Mouse (Mus musculus) hindbrain, postnatal 0 days (tissue): ENCODE results near the gene Gm2115. TPM values are rescaled to one million over a fixed set of nuclear protein-coding genes. Genes with fewer than 3 reads are reported as not detected.

Experiments
- ATAC-seq: fragments of 200-750 bp; cut with Nextera tagmentation; 2 replicates; pipeline ENCODE4 v1.8.0; 2017; ENCODE audit warnings: mild to moderate bottlenecking, moderate TSS enrichment, moderate library complexity
- DNase-seq: peaks from one replicate; pipeline ENCODE4 v3.0.0-alpha.2; 2015; ENCODE audit warnings: low spot score
- H3K27ac ChIP-seq: fragments of 300-500 bp; sonication (generic); 2 replicates; pipeline ENCODE4 v1.5.1; 2014; ENCODE audit warnings: mild to moderate bottlenecking
- H3K27me3 ChIP-seq: fragments of 300-500 bp; sonication (generic); 2 replicates; pipeline ENCODE4 v1.6.1; 2014; ENCODE audit warnings: low read length, mixed read lengths; ENCODE audit not compliant: insufficient read depth
- H3K36me3 ChIP-seq: fragments of 300-500 bp; sonication (generic); 2 replicates; pipeline ENCODE4 v1.6.1; 2014; ENCODE audit warnings: low read length, mixed read lengths; ENCODE audit not compliant: insufficient read depth
- H3K4me1 ChIP-seq: fragments of 300-500 bp; sonication (generic); 2 replicates; pipeline ENCODE4 v1.6.1; 2014; ENCODE audit warnings: antibody characterized with exemption, low read length, mixed read lengths; ENCODE audit not compliant: insufficient read depth
- H3K4me2 ChIP-seq: fragments of 300-500 bp; sonication (generic); 2 replicates; pipeline ENCODE4 v1.6.1; 2014; ENCODE audit warnings: low read depth, mild to moderate bottlenecking, low read length, moderate library complexity, mixed read lengths
- H3K4me3 ChIP-seq: fragments of 300-500 bp; sonication (generic); 2 replicates; pipeline ENCODE4 v1.5.1; 2014; ENCODE audit warnings: low read length
- H3K9ac ChIP-seq: fragments of 300-500 bp; sonication (generic); replicated peaks from 2 replicates; pipeline ENCODE4 v1.6.1; 2014; ENCODE audit warnings: mild to moderate bottlenecking, low read length, moderate library complexity, mixed read lengths
- H3K9me3 ChIP-seq: fragments of 300-500 bp; sonication (generic); 2 replicates; pipeline ENCODE4 v1.6.1; 2016; ENCODE audit warnings: low read length, mixed read lengths
- CTCF ChIP-seq: IDR thresholded peaks from 2 replicates; pipeline ENCODE4 v1.5.1; 2016; ENCODE audit warnings: antibody characterized with exemption, control low read depth, low read depth
- WGBS: fragments of 180-500 bp; shearing (Covaris S2); extraction: QIAGEN DNeasy Blood & Tissue Kit; methylation state at CpG from one replicate; pipeline ENCODE4 v1.1.7; 2014; 5-methylcytosine and 5-hydroxymethylcytosine counted together
- polyA plus RNA-seq: library from polyadenylated mRNA; unstranded; fragments of >200 nt; fragmentation: Nextera tagmentation; extraction: Ambion mirVana; gene quantifications from 2 replicates; pipeline ENCODE4 v1.2.1, GENCODE M21; 2015
- total RNA-seq: library from RNA; depleted of rRNA; stranded (reverse); fragments of >200 nt; gene quantifications from 2 replicates; pipeline ENCODE4 v1.2.3, GENCODE M21; 2014

Gm2115 gene
- total and polyA plus RNA-seq, 2 experiments from 2014 or later = 1.7 to 3.6 TPM

DNA sequence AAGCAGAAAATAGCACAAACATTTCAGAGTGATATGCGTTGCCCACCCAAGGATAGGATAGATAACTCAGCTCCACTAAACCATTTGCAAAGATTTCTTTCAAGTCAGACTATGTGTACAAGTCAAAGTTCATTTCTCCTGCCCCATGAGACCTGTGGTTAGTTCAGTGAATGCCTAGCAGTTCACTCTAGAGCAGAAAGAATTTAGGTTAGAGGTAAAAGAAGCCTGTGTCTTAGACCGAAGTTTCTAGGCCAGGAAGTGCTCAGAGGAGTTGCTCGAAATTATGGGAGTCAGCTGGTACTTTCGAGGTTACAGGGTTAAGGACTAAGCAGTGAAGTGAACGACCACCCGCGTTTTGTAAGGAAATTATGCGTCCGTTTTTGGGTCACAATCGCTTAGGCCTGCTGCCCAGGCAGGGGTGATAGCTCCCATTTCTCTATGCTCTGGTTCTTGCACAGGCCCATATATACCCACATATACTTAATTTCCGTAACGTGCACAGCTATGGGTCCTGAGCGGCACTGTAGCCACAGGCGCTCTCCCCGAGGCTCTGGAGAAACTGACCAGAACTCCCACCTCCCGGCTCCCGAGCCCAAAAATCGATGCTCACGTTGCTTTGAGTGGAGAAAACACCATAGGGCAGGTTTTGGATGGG, 76.4 kb downstream of the Gm2115 start:
- WGBS = 10% methylated on average over 19 of the region's 19 CpGs
- ATAC-seq = peak; percentile 50
- peak overlapping the region; percentile 81; the same call in 1 of the 2 replicates for H3K27ac ChIP-seq

DNA sequence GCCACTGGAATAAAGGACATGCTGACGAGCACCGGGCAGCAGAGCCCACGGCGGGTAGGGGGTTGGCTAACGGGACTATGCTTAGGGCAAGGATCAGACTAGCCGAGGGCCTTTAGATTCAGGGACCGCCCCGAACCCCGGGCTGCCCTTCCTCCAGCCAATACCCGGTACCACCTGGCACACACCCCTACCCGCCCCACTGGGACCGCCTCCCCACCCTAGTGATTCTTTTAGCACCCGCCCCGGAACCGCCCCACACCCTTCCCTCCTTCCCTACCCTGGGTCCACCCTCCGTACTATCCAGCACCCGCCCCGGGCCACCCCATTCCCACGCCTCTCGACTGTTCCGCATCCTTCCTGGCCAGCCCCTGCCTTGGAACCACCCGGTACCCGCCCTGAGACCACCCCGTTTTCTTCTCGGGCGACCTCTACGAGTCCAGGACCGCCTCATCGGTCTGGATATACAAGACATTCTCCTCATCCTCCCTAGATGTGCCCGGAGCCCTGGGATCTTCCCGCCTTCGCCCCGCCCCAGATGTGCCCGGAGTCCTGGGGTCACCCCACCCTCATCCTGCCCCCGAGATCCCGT, 77.0 kb downstream of the Gm2115 start:
- Histone ChIP-seq H3K27me3 (no peaks in the 10 kb centered on the region), H3K36me3 (no peaks in the 10 kb centered on the region), H3K4me3 (peak overlapping the region; percentile 57), H3K4me2 (peak overlapping the region; percentile 99), H3K9me3 (no peaks in the 10 kb centered on the region), H3K4me1 (no peaks in the 10 kb centered on the region), H3K27ac (peak overlapping the region; percentile 81), H3K9ac (peak overlapping the region; percentile 71)
- ATAC-seq (peak; percentile 87), DNase-seq (peak; percentile 50)
- TF ChIP-seq CTCF = no peak
- WGBS = under 1% methylated on average over 33 of the region's 36 CpGs

More for the DNA sequence above, 76.4 kb downstream of the Gm2115 start:
- Histone ChIP-seq H3K4me2 (peak overlapping the region; percentile 99), H3K9ac (peak overlapping the region; percentile 71), H3K36me3 (no peaks in the 10 kb centered on the region), H3K27me3 (no peaks in the 10 kb centered on the region), H3K4me1 (no peaks in the 10 kb centered on the region), H3K9me3 (no peaks in the 10 kb centered on the region), H3K4me3 (peak overlapping the region; percentile 57)
- no peak for TF ChIP-seq CTCF
- DNase-seq = no peak

DNA sequence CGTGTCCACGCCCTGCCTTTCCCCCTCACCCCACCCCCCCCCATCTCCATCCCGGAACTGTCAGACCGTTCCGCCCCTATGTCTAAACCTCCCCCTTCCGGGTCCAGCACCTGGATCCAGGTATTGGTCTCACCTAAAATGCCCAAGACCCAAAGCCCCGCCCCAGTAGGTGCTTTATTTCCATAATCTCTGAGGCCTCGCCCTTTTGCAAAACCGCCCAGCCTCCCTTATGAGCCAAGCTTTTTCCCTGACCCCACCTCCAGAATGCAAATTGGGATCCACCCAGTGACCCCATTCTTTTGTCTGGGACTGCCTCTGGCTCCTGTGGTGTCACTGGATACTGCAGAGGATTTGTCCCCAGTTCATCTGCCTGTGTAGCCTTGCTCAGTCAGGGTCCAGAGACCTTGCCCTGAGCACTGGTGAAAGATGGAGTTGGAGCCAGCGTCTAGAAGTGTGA, 77.6 kb downstream of the Gm2115 start, which contains the start of gene Fah:
Gene Fah, minus strand, starts transcription at position 430 of the 457 bp plus-strand sequence.
- Histone ChIP-seq H3K4me3 (peak within 1 kb of the TSS; percentile 57), H3K27me3 (no peaks in the 10 kb centered on the region), H3K4me1 (no peaks in the 10 kb centered on the region), H3K9ac (peak within 1 kb of the TSS; percentile 71), H3K36me3 (no peaks in the 10 kb centered on the region), H3K4me2 (peak within 1 kb of the TSS; percentile 99), H3K27ac (peak within 1 kb of the TSS; percentile 81), H3K9me3 (no peaks in the 10 kb centered on the region)
- DNase-seq (peak; percentile 25), ATAC-seq (peak; percentile 57)
- no peak for TF ChIP-seq CTCF
- WGBS = 2% methylated on average over 10 of the region's 10 CpGs

DNA sequence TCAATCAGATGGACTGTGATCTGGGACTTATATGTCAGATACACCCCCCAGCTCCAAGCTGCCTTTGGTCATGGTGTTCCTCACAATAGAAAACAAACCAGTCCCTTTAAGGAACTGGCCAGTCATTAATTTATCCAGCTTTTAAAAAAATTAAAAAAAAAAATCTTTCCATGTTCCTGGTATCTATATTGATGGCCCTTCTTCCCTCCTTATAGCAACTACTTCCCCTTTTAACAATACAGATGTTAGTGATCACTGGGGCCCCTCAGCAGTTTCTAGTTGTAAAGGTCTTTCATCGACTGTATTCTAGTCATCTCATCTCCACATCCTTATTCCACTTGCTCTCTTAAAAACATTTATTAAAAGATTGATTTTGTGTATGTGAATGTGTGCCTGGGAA, 82.9 kb downstream of the Gm2115 start:
- H3K27ac ChIP-seq = no peak overlapping the region
- H3K4me2 ChIP-seq = no peak overlapping the region
- no peaks in the 10 kb centered on the region for H3K4me1 ChIP-seq
- 96% methylated on average over 1 of the region's 1 CpGs for WGBS
- no peak overlapping the region for H3K4me3 ChIP-seq
- H3K9me3 ChIP-seq = no peaks in the 10 kb centered on the region
- no peaks in the 10 kb centered on the region for H3K36me3 ChIP-seq
- no peak for ATAC-seq
- no peak for TF ChIP-seq CTCF
- no peaks in the 10 kb centered on the region for H3K27me3 ChIP-seq
- no peak for DNase-seq
- H3K9ac ChIP-seq = no peak overlapping the region

DNA sequence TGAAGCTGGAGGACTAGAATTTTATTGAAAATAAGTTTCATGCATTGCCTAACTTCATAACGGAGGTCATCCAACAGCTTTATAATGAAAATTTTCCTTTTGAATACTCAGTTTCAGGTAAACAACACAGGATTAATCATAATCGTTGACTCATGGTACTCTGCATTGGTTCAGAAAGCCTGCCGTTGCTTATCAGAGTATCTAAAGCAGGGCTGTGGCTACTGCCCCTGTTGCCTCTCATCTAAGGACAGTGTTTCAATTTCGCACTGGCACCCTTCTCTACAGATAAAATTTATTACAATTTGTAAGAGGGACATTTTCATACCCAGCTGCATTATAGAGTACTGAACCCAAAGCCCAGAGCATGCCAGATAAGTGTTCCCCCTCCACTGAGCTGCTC, 83.7 kb downstream of the Gm2115 start:
- Histone ChIP-seq H3K4me2 (no peak overlapping the region), H3K27me3 (no peaks in the 10 kb centered on the region), H3K4me3 (no peak overlapping the region), H3K4me1 (no peaks in the 10 kb centered on the region), H3K27ac (no peak overlapping the region), H3K9ac (no peak overlapping the region), H3K9me3 (no peaks in the 10 kb centered on the region), H3K36me3 (no peaks in the 10 kb centered on the region)
- DNase-seq (no peak), ATAC-seq (no peak)
- no peak for TF ChIP-seq CTCF
- 90% methylated on average over 4 of the region's 4 CpGs for WGBS

DNA sequence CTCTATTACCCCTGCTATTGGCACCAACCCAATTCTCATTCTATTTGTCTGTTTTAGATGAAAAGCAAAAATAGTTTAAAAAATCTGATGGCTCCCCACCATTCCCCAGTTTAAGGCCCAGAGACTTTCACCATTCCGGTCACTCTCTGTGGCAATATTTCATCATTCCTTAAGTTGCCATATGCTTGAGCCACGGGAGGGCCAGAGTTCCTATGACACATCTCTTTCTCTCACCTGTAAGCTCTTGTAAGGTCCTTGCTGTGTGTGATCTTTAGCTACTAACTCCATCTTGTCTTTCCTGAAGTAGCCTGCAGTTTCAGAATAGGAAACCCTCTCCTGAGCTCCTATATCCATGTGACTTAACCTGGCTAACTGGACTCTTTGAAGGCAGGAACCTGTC, 90.2 kb downstream of the Gm2115 start:
- Histone ChIP-seq H3K9me3 (no peaks in the 10 kb centered on the region), H3K27me3 (no peaks in the 10 kb centered on the region), H3K4me3 (no peak overlapping the region), H3K4me2 (no peak overlapping the region), H3K4me1 (no peaks in the 10 kb centered on the region), H3K9ac (no peak overlapping the region), H3K27ac (no peak overlapping the region), H3K36me3 (no peaks in the 10 kb centered on the region)
- no peak for ATAC-seq
- TF ChIP-seq CTCF = no peak
- DNase-seq = no peak
- WGBS = 87% methylated on average over 2 of the region's 2 CpGs

DNA sequence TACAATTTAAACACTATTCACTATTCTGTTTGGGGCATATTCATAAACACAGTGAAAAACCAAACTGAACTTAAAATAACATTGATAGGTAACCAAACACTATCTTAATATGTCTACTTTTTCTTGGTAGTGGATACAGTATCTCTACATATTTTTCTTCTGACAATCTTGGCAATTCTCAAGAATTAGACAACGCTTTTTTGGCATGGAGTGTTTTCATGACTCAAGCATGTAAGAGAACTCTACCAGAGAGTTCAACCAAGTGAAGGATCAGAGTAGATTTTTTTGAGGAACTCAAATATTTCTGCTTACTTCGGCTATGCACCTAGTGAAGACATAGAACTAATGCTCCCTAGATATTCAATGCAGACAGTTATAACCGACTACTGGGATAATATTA, 92.2 kb downstream of the Gm2115 start:
- no peaks in the 10 kb centered on the region for H3K27me3 ChIP-seq
- H3K9me3 ChIP-seq = no peaks in the 10 kb centered on the region
- H3K9ac ChIP-seq = no peak overlapping the region
- no peak overlapping the region for H3K4me2 ChIP-seq
- TF ChIP-seq CTCF = no peak
- no peak overlapping the region for H3K27ac ChIP-seq
- H3K4me1 ChIP-seq = no peaks in the 10 kb centered on the region
- H3K4me3 ChIP-seq = no peak overlapping the region
- no peak for ATAC-seq
- no peak for DNase-seq
- no peaks in the 10 kb centered on the region for H3K36me3 ChIP-seq
- 94% methylated on average over 3 of the region's 3 CpGs for WGBS
